Mouse (Mus musculus): ENCODE results near the gene Taf13.
"Not testable (repeated sequence)": the region's sequence is repeated elsewhere in the genome, so short reads cannot be mapped to it uniquely, and the experiment has no call there.

Taf13 gene

DNA sequence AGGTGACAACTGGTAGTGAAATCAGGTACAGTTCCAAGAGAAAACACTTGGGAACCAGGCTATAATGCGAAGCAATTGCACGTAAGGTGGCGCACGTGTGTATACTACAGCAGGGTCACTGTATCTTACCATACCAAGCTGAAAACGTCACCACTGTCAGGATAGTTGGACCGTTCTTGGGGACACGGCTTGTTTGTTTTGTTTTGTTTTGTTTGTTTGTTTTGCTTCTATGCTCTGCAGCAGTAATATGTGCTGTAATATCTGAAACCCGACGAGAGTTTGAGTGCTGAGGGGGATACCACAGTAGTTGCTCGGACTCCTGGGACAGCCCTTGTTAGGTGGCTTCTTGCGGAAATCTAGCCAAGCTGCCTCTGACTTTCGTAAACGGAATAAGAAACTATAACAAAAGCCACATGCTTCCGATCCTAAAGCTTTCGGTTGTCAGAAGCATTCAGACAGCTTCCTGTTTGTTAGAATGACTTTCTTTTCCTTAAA, 8.7 kb upstream of the Taf13 start:
- Histone ChIP-seq H3K27me3 (ENCODE audit: control insufficient read depth, insufficient read depth, low read length, poor library complexity, severe bottlenecking) (no peaks in the 10 kb centered on the region), H3K36me3 (ENCODE audit: control insufficient read depth, insufficient read depth, low read length, poor library complexity, severe bottlenecking) (peaks cover 10% of the 10 kb centered on the region)
- DNase-seq (ENCODE audit: low read depth, low spot score): no peak

DNA sequence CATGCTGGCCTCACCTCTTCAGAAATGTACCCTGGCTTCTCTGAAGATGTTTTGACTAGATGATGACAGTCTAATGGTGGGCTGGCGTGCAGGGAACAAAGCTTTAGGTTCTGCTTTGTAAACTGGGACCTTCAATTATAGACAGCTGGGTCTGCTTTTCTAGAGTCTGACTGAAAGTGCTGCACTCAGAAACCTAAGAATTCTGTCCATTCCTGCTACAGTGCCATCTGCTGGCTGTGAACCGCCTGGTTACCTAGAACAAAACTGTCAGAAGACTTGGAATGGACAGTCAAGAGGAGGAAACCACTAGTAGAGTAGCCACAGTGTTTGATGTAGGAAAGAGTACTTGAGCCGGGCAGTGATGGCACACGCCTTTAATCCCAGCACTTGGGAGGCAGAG, 8.2 kb upstream of the Taf13 start:
- DNase-seq (ENCODE audit: low read depth, low spot score): peak; percentile 87
- Histone ChIP-seq H3K27me3 (ENCODE audit: control insufficient read depth, insufficient read depth, low read length, poor library complexity, severe bottlenecking) (no peaks in the 10 kb centered on the region), H3K36me3 (ENCODE audit: control insufficient read depth, insufficient read depth, low read length, poor library complexity, severe bottlenecking) (peaks cover 6% of the 10 kb centered on the region)

DNA sequence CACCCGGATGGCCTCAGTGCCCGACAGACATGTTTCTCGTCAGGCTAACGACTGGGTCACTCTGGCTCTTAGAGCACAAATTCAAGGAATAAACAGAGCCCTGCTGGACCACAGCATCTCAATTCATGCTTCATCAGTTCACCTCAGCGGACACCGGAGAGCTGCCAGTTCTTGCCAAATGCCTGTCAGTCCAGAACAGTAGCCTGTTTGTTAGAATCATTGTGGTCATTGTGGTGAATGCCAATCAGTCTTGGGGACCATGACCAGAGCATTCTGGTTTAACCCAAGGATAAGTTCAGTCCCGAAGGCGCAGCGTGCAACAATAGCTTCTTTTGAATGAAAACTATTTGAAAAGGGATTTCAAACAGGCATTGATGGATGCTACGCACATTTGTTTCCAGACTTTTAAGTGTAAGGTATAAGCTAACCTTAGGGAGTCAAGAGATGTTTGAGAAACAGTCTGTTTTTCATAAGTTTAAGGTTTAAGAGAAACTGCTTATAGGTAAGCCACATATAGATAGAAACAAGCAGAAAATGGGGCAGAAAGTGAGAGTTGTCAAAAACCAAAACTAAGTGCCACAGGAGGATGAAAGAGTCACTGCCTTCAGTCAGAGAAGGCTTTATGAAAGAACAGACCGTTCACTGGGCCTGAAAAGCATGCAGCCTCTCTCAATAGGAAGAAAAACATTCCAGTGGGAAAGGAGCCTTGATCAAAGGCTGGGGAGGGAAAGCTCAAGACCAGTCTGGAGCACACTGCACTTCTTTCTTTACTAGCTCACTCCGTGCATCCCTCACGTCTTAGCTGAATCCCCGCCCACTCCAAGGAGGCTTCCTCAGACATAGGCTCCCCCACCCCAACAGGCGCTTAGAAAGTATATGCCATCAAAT, 3.3 kb upstream of the Taf13 start:
- no peaks in the 10 kb centered on the region for H3K27me3 ChIP-seq (ENCODE audit: control insufficient read depth, insufficient read depth, low read length, poor library complexity, severe bottlenecking)
- no peak for DNase-seq (ENCODE audit: low read depth, low spot score)
- H3K36me3 ChIP-seq (ENCODE audit: control insufficient read depth, insufficient read depth, low read length, poor library complexity, severe bottlenecking): no peaks in the 10 kb centered on the region

DNA sequence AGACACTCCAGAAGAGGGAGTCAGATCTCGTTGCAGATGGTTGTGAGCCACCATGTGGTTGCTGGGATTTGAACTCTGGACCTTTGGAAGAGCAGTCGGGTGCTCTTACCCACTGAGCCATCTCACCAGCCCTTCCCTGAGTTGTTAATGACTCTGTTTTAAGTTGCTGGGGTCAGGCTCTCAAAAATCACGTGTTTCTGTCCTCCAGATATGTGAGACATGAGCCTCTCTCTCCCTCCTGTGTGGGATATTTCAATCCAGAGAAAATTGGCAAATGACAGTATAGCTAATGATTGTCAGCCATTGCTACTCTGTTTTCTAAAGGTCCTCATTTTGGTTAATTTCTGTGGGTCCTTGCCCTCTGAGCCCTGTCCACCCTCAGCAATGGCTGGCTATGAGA, 1.9 kb upstream of the Taf13 start:
- DNase-seq (ENCODE audit: low read depth, low spot score); H3K36me3 ChIP-seq (ENCODE audit: control insufficient read depth, insufficient read depth, low read length, poor library complexity, severe bottlenecking); H3K27me3 ChIP-seq (ENCODE audit: control insufficient read depth, insufficient read depth, low read length, poor library complexity, severe bottlenecking): not testable (repeated sequence)

DNA sequence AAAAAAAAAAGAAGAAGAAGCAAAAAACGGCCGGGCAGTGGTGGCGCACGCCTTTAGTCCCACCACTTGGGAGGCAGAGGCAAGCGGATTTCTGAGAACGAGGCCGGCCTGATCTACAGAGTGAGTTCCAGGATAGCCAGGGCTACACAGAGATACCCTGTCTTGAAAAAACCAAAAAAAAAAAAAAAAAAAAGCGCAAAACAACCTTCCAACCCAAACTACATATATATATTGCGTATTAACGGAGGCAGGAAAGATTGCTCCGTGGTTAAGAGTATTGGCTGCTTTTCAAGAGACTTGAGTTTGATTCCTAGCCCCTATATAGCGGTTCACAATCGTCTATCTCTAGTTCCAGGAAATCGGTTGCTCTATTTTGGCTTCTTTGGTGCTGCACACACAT, 685 bp upstream of the Taf13 start:
- Histone ChIP-seq H3K36me3 (ENCODE audit: control insufficient read depth, insufficient read depth, low read length, poor library complexity, severe bottlenecking) (no peaks in the 10 kb centered on the region), H3K27me3 (ENCODE audit: control insufficient read depth, insufficient read depth, low read length, poor library complexity, severe bottlenecking) (no peaks in the 10 kb centered on the region)
- no peak for DNase-seq (ENCODE audit: low read depth, low spot score)

DNA sequence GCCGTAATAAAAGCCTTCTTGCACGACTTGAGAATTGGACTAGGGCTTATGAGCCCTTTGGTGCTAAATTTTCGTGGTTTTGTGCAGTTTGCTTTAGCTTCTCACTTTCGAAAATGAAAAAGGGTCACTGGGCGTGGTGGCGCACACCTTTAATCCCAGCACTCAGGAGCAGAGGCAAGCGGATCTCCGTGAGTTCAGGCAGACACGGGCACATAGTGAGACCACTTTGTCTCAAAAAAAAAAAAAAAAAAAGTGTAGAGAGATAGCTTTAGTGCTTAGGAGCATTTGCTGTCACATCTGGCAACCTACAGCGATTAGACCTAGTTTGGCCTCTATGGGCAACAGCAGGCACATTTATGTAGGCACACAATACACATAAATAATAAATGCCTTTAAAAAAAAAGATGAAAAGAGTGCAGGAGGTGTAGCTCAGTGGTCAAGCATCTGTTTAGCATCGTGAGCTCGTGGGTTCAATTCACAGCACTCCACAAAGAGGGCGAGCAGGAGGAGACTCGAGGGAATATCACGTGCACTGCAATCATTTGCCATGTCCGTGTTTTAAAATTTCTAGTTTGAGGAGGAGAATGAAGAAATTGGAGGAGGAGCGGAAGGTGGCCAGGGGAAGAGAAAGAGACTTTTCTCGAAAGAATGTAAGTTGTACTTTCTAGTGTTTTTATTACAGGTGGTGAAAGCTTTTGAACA, 962 bp downstream of the Taf13 start:
- Histone ChIP-seq H3K27me3 (ENCODE audit: control insufficient read depth, insufficient read depth, low read length, poor library complexity, severe bottlenecking) (no peaks in the 10 kb centered on the region), H3K36me3 (ENCODE audit: control insufficient read depth, insufficient read depth, low read length, poor library complexity, severe bottlenecking) (no peaks in the 10 kb centered on the region)
- DNase-seq (ENCODE audit: low read depth, low spot score): peak; percentile 18

DNA sequence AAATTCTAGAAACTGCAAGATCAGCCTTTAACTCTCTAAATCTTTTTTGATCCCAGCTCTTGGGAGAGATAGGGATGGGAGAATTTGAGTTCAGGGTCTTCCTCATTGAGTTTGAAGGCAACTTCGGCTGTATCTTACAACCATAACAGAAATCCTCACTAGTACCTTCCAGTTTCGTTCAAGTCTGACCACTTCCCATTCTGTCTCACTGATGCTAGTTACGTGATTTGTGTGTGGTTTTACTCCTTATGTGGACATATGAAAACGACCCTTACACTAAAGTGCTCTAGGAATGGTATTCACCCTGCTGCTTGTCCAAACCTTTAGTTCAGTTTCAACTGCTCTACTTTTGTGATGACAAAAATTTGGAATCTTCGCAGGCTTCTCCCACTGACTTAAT, 2.5 kb downstream of the Taf13 start:
- DNase-seq (ENCODE audit: low read depth, low spot score): peak; percentile 44
- Histone ChIP-seq H3K27me3 (ENCODE audit: control insufficient read depth, insufficient read depth, low read length, poor library complexity, severe bottlenecking) (no peaks in the 10 kb centered on the region), H3K36me3 (ENCODE audit: control insufficient read depth, insufficient read depth, low read length, poor library complexity, severe bottlenecking) (no peaks in the 10 kb centered on the region)

DNA sequence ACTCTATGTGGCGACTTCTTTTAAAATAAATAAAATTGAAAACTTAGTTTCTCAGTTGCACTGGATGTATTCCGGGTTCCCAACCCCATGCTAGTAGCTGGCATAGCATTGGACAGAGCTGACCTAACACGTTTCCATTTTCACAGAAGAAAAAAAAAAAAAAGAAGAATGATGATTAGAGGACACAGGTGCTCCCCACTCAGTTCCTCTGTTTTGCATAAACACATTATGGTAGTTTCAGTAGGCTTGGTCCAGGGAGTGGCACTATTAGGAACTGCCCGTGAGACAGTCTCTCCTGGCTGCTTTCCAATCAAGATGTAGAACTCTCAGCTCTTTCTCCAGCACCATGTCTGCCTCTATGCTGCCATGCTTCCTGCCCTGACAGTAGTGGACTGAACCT, 13.1 kb downstream of the Taf13 start:
- H3K36me3 ChIP-seq (ENCODE audit: control insufficient read depth, insufficient read depth, low read length, poor library complexity, severe bottlenecking): no peaks in the 10 kb centered on the region
- DNase-seq (ENCODE audit: low read depth, low spot score): peak; percentile 45
- H3K27me3 ChIP-seq (ENCODE audit: control insufficient read depth, insufficient read depth, low read length, poor library complexity, severe bottlenecking): no peaks in the 10 kb centered on the region

DNA sequence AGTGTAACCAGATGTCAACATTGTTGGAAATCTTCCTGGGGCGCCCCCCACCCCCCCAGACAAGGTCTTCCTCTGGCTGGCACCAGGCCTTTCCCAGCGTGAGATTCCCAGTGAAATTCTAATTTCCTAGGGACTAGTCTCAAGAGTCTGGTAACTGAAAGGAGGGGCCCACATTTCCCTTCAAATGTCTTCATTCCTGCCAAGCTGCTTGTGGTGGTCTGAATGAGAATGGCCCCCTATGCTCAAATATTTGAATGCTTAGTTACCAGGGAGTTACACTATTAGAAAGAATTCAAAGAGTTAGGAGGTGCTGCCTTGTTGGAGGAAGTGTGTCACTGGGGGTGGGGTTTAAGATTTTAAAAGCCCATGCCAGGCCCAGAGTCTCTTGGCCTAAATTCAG, 16.9 kb downstream of the Taf13 start:
- no peak for DNase-seq (ENCODE audit: low read depth, low spot score)
- Histone ChIP-seq H3K36me3 (ENCODE audit: control insufficient read depth, insufficient read depth, low read length, poor library complexity, severe bottlenecking) (no peaks in the 10 kb centered on the region), H3K27me3 (ENCODE audit: control insufficient read depth, insufficient read depth, low read length, poor library complexity, severe bottlenecking) (no peaks in the 10 kb centered on the region)

DNA sequence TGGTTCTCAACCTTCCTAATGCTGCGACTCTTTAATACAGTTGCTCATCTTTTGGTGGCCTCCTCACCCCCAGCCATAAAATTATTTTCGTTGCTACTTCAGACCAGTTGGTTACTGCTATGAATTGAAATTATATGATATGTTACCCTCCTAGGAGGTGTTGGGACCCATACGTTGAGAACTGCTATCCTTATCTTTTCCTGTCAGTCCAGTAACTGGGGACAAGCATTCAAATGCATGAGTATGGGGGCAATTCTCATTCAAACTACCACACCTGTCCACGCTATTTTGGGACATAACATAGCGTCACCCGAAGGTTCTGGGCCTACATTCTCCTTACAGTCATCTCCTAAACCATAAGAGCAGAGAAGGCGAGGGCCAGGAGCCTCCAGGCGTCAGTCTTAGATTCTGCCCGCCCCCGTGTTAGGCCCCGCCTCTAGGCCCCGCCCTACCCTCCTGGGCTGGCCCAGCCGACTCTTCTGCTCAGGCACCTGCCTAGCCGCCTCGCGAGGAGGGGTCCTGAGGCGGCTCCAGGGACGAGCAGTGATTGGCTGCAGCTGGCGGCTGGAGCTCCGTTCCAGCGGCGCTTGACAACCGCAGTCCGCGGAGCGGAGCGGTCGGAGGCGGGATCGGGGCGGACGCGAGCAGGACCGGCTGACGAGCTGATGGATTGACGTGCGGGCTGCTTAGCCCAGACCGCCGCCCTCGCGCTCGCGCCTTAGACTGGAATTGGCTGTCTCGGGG, 19.5 kb downstream of the Taf13 start, which contains the start of gene Wdr47:
Gene Wdr47, plus strand, starts transcription at position 494 of the 744 bp plus-strand sequence.
- no peaks in the 10 kb centered on the region for H3K36me3 ChIP-seq (ENCODE audit: control insufficient read depth, insufficient read depth, low read length, poor library complexity, severe bottlenecking)
- no peaks in the 10 kb centered on the region for H3K27me3 ChIP-seq (ENCODE audit: control insufficient read depth, insufficient read depth, low read length, poor library complexity, severe bottlenecking)
- DNase-seq (ENCODE audit: low read depth, low spot score): peak; percentile 98

DNA sequence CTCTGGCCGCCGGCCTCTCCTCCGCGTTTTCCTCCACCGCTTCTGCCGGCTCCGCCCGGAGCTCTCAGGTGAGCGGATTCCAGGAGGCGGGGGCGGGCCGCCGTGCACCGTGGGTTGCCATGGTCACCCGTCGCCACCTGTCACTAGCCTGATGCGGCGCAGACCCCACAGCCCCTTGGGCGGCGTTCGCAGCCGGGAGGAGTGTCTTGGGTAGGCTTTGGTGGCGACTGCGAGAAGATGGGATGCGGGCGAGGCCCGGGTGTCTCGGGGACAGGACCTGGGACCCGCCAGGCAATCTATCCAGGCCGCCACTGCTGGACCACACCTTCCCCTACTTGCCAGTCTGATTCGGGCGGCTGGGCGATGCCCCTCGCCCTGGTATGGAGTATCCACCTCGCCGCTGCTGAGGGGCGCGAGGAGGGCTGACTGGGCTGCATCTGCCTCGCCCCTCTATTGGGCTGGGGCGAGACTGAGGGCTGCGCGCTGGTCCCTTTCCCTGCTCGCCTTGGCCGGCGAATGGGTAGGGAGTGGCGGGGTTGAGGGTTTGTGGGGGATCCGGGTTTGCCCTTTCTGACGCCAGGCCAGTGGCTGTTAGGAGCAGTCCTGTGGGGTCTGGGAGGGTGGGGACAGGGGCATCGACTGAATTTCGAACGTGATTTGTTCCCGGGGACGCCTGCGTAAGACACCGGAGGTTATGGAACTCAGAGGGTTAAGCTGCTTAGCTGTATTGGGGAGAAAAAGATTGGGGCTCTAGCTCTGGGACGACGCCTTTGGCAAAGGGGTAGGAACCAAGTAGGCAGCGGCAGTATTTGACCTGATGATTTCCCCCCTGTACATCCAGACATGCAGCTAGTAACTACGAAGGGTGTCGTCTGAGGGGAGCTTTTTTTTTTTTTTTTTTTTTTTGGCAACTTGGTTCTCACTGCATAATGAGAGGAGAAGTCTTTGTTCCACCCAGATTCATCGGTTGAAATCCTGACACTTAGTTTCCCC, 20.3 kb downstream of the Taf13 start:
- Histone ChIP-seq H3K36me3 (ENCODE audit: control insufficient read depth, insufficient read depth, low read length, poor library complexity, severe bottlenecking) (no peaks in the 10 kb centered on the region), H3K27me3 (ENCODE audit: control insufficient read depth, insufficient read depth, low read length, poor library complexity, severe bottlenecking) (no peaks in the 10 kb centered on the region)
- DNase-seq (ENCODE audit: low read depth, low spot score): peak; percentile 13

DNA sequence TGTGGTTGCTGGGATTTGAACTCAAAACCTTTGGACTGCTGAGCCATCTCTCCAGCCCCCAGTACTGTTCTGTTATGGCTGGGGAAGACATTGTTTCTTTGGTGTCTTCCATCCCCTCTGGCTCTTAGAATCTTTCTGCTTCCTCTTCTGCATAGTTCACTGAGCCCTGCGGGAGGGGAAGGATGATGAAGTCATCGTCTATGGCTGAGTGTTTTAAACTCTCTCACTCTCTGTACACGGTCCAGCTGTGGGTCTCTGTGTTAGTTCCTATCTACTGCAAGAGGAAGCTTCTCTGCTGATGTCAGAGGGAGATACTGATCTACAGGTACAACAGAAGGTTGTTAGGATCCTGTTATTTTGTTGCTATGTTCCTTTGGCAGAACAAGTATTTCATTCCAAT, 37.4 kb downstream of the Taf13 start:
- H3K36me3 ChIP-seq (ENCODE audit: control insufficient read depth, insufficient read depth, low read length, poor library complexity, severe bottlenecking): 0 out of 2 replicates have a peak, but pooled peaks cover 2% of the 10 kb centered on the region
- peak; percentile 69 for DNase-seq (ENCODE audit: low read depth, low spot score)
- no peaks in the 10 kb centered on the region for H3K27me3 ChIP-seq (ENCODE audit: control insufficient read depth, insufficient read depth, low read length, poor library complexity, severe bottlenecking)
